Mouse (Mus musculus) MEL (cell line): Measurements from ENCODE around the gene Pip5k1c.
A peak's percentile ranks its signal among the peaks of the same experiment; 100 is the strongest.

ENCODE experiments used
- CTCF ChIP-seq, 3 experiments: IDR thresholded peaks in 2 of 3; conservative IDR thresholded peaks in 1 of 3; 2 replicates each; pipeline ENCODE4 v1.5.1; 2011 to 2012; ENCODE audit warnings: low read length in 3 of 3, low read depth in 2 of 3, mild to moderate bottlenecking in 2 of 3, improper control_type of control experiment in 1 of 3, inconsistent platforms in 1 of 3, mixed read lengths in 1 of 3, moderate library complexity in 1 of 3; ENCODE audit not compliant: control insufficient read depth in 1 of 3, insufficient read depth in 1 of 3, poor library complexity in 1 of 3, severe bottlenecking in 1 of 3
- EP300 ChIP-seq, 2 experiments: IDR thresholded peaks; 2 replicates each; pipeline ENCODE4 v1.6.1; 2011; ENCODE audit warnings: improper control_type of control experiment in 2 of 2, low read length in 2 of 2, low read depth in 1 of 2, mild to moderate bottlenecking in 1 of 2
- MAX ChIP-seq: IDR thresholded peaks from 2 replicates; pipeline ENCODE4 v1.6.1; 2011; ENCODE audit warnings: low read length, improper control_type of control experiment
- POLR2A ChIP-seq, 2 experiments: IDR thresholded peaks; 2 replicates each; pipeline ENCODE4 v1.6.1; 2011 to 2012; ENCODE audit warnings: low read length in 2 of 2, mild to moderate bottlenecking in 2 of 2, control low read depth in 1 of 2, improper control_type of control experiment in 1 of 2, low read depth in 1 of 2, moderate library complexity in 1 of 2; ENCODE audit not compliant: control insufficient read depth in 1 of 2, insufficient read depth in 1 of 2, poor library complexity in 1 of 2
- UBTF ChIP-seq: IDR thresholded peaks from 2 replicates; pipeline ENCODE4 v1.6.1; 2012; ENCODE audit warnings: low read depth, mild to moderate bottlenecking, inconsistent platforms, low read length, improper control_type of control experiment, moderate library complexity, borderline replicate concordance; ENCODE audit not compliant: insufficient read depth

GRCm38 (mm10) chr10:81344421-81345161 lies 51.8 kb downstream of the Pip5k1c start:
- TF ChIP-seq CTCF (IDR thresholded peaks at IDR 0.05 in 2 of 3, conservative IDR thresholded peaks at IDR 0.05 in 1 of 3; ENCODE audit: control insufficient read depth in 1 of 3, insufficient read depth in 1 of 3, low read depth in 2 of 3, low read length in 3 of 3, poor library complexity in 1 of 3, severe bottlenecking in 1 of 3) = peak in 2 of 3 experiments; percentile 33 to 44; a peak in 3 of 6 replicates
- TF ChIP-seq EP300 (IDR thresholded peaks at IDR 0.05; ENCODE audit: low read depth in 1 of 2, low read length in 2 of 2) = no peak; a peak in 1 of 4 replicates
- TF ChIP-seq POLR2A (IDR thresholded peaks at IDR 0.05; ENCODE audit: control insufficient read depth in 1 of 2, insufficient read depth in 1 of 2, low read depth in 1 of 2, low read length in 2 of 2, poor library complexity in 1 of 2) = no peak
- no peak for TF ChIP-seq UBTF
- TF ChIP-seq MAX = no peak
